In the genomic region with DNA sequence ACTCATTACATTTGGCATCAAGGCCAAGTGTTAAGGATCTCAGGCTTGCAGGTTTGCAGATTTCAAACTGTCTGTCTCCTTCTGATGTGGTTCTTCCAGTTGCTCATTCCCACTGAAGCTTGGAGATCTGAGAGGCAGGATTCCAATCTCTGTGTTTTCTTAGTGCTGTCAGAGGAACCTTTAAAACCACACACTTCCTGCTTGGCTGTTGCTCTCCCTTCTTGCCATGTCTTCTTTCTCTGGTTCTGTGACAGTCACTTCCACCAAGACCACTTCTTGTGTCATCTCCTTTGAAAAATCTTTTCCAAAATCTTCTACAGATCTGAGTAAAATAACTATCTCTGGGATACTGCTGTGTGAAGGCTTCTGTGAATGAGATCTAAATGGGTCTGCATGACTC, we compare ENCODE assay signal across 9 mouse cellular contexts.
"Had no signal": no experiment of that assay in that cellular context is flagged by ENCODE, and none has a peak within 500 bp of the region (broad histone marks: within the 10 kb centered on the region; RNA-seq: fewer than 3 reads in every experiment).

No protein-coding gene starts in this region.

- DNase-seq: kidney, postnatal 36 days; liver; lung, adult 18-20 months; lung, postnatal 10 days; lung, postnatal 36 days; midbrain, embryonic 14.5 days; right cerebral cortex, adult 18-20 months; thymus, adult 18-20 months; thymus, postnatal 36 days had no signal
